Mouse (Mus musculus) mesoderm, embryonic 11.5 days (tissue): ENCODE measurements at regions not wholly inside any gene's neighbourhood (a gene's known extent, or its start where the extent isn't known, plus 50 kb on each side); places are given as distances from the start of the nearest gene placed in this dataset.
A peak's percentile ranks its signal among the peaks of the same experiment; 100 is the strongest.

ENCODE experiments used
- DNase-seq: peaks from one replicate; pipeline ENCODE4 v3.0.0-alpha.2; 2012; ENCODE audit warnings: low read depth, low spot score

DNA sequence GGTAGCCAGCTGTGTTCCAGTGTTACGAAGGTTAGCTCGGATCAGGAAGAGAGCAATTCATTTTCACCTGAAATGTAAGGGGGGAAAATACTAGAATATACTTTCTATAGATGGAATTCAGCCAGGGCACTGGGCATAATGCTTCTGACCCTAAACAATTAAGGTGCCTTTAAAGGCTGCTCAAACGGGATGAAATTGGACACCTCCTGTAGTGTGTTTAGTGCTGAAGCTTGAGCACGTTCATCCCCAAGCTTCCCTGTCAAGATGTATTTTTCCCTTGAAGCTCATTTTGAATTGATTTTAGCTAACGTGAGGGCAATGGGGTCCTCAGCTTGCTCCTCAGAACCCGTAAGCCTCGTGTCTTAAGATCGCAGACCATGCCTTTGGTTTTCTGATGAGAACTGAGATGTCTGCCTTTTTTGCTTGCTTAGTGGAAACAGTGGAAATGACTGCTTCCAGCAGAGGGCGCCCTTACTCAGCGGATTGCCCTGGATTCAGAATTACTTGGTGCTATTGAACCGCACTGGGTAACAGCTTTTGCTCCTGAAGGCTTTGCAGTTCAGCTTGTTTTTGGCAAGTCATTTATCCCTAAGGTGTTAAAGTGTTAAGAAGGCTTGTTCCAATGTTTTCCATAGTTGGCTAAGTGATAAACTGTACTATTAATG is 74.6 kb upstream of the Fermt1 start:
- peak; percentile 79 for DNase-seq

- DNase-seq: no peak
These were observed 75.5 kb upstream of the Fermt1 start for GRCm38 (mm10) chr2:133021244-133021643.

DNA sequence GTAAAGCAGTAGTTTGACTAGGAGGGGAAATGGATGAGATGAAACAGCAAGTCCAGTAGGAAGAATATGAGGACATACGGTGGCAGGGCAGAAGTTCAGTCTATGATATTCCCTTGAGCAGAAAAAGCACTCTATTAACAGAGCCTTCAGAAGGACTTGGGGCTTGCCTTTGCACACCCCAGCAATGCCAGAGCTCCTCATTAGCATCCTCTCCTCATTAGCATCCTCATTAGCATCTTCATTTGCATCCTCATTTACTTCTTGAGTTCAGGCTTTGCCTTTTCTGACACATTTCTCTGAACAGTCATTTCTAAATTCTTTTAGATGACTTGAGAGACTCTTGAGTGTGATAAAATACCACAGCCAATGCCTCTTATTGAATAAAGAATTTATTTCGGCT is 81.3 kb upstream of the Fermt1 start:
- DNase-seq: no peak

DNA sequence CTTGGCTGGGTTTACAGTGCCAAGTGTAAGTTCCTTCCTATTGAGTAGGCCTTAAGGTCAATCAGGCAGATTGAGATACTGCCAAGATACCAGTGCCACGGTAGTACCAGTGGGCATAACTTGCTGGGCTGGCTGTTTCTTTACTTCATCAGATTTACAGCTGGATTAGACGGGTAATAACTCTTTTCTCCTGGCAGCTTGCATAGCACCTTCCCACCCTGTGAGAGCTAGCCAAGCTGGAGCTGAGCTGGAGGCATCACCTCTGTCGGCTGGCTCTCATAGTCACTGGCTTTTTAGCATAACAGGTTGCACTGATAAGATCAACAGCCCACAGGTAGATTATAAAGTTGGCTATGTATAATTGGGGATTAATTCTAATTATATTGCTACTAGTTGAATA is 89.7 kb upstream of the Fermt1 start:
- no peak for DNase-seq

DNA sequence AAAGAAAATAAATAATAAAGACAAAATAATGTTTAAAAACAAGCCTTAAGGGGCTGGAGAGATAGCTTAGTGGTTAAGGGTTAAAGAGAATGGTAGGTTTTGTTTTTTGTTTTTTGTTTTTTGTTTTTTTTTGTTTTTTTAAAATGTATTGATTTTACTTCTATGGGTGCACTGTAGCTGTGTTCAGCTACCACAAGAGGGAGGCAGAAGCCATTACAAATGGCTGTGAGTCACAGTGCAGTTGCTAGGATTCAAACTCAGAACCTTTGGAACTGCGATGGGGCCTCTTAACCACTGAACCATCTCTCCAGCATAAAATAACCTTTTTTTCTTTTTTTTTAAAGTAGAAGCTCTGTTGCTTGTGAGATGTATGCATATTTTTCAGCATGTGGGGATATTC is 95.0 kb upstream of the Fermt1 start:
- no peak for DNase-seq

- no peak for DNase-seq
These were observed 132.1 kb upstream of the Fermt1 start for GRCm38 (mm10) chr2:133077698-133078356.

- peak; percentile 23 for DNase-seq
These were observed 145.3 kb upstream of the Fermt1 start for GRCm38 (mm10) chr2:133090976-133091375.

DNA sequence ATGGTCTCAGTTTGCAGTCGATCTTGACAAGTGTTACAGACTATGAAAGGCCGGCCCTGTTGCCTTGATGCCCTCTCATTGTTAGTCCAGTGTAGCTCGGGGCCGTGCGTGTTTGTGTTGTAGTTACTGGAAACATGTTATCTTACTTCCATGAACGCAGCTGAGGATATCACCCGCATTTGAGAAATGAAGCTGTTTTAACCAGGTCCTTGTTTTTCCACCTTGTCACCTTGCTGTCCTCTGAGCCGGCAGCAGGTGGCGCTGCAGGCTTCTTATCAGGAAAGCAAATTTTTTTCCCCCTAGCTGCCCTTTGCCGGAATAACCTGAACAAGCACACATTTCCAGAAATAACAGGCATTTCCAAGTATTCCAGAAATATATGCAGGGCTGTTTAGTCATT is 167.9 kb upstream of the Fermt1 start:
- DNase-seq: peak; percentile 81

DNA sequence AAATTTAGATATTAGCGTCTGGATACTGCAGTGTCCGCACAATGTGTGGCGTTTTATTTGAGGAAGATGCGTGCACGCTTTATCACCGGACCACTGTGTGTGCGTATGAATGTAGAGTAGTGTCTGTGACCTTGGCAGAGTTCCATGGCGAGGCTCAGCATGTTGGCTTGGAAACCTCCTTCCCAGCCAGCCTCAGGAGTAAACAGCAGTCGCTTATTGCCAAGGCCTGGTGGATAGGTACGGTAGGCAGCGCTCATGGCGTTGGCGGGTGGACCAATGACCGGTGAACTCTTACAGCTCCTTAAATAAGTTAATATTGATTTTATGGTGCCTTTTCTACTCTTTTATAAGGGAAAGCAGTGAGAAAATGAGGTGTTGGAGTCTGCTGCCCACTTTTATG is 172.9 kb upstream of the Fermt1 start:
- DNase-seq: no peak

DNA sequence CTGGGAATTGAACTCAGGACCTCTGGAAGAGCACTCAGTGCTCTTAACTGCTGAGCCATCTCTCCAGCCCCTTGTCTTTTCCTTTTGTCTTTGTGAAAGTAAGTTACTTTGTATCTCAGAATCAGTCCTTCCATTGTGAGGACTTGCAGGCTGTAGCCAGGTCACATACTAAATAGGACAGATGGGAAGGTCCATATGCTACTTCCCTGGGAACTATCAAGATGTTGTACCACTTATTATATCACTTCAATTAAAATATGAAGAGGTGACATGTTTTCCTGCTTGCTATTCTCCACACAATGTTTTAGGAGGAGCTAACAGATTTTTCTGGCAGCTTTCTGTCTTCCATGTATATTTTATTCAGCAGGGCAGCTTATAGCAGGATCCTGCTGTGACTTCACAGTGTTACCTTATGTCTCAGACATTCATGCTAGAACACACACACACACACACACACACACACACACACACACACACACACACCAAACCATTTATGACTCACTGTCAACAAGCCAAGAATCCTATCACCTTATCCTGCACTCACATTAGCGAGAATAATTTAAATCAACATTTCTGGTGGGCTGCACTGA is 179.6 kb upstream of the Fermt1 start:
- DNase-seq: no peak

DNA sequence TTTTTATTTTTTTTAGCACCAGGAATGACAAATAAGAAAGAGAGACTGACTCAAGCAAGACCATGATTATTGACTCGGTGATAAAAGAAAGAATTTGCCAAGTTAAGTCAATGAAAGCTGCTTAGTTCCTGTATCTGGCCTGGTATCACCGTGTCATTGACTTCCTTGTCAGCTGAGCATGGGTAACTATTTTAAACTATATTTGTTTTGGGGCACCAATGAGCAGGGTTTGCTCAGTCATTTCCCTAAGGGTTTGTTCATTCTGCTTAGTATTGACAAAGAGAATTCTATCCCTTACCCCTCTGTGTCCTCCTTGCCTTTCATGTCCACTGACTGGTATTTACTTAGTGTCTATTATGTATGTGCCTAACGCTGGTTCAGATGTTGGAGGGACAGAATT is 189.2 kb upstream of the Fermt1 start:
- DNase-seq: no peak

GRCm38 (mm10) chr2:133138877-133139276 is 193.2 kb upstream of the Fermt1 start:
- DNase-seq: no peak

DNA sequence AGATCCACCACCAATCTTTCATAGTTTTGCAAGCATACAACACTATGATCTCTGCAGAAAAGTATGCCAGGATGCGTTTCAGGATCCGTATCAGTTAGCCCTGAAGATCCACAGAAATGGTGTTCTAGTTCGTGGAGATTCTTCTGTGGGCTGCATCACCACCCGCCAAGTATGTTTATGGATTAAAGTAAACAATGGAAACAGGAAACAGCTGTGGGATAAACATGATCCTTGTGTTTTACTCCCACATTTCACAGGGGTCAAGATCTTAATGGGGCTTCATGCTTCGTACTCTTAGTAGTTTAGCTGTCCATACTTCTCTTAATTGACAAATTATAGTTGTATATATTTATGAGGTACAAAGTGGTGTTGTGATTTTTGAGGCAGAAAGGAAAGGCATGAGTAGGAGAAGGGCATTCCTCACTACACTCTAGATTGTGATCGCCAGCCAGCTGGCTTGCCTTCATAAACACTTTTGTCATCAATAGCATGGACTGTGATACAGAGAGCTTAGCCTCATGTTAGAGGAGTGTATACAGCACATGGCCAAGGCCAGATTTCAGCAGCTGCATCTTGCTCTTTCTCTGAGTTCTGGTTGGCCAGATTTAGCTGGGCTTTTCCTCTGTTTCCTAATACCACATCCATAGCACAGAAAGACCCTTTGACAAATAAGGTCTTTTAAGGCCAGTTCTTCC is 195.8 kb upstream of the Fermt1 start:
- no peak for DNase-seq

DNA sequence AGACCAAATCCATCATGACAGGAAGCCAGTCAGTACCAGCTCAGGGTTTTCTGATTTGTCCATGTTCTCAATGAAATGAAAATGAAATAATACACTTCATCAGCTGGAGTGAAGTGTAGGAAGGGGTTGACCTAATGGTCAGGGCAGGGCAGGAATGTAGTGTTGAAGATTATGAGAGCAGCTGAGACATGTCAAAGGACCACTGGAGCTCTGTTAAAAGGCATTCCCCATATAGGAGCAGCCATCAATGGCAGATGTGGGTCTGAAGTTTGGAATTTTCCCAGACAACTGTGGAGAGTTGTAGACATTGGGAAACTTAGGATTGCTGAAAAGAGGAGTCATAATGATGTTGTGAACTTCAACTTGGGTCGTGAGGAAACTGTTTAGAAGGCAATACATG is 206.8 kb upstream of the Fermt1 start:
- DNase-seq: no peak

- peak; percentile 47 for DNase-seq
These were observed 210.8 kb upstream of the Fermt1 start for GRCm38 (mm10) chr2:133156537-133156936.

DNA sequence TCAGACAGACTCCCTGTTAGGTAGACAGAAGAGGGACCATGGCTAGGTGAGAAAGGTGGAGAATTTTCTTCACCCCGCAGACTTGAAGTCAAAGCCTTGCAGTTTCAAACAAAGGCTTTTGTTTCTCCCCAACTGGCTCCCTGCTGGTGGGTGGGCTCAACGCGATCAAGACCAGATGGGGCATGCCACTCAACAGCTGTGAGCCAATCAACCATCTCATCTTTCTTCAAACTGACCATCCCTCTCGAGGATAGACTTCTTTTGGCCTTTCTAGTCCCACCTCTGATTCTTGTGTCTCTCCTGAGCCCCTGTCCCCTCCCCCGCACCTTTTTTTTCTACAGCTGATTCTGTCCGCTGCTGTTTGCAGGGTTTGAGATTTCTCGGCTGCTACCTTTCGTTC is 212.5 kb upstream of the Fermt1 start:
- no peak for DNase-seq

- DNase-seq: no peak
These were observed 213.7 kb upstream of the Fermt1 start for GRCm38 (mm10) chr2:133159398-133159797.

- no peak for DNase-seq
These were observed 230.7 kb upstream of the Fermt1 start for GRCm38 (mm10) chr2:133176411-133176810.

DNA sequence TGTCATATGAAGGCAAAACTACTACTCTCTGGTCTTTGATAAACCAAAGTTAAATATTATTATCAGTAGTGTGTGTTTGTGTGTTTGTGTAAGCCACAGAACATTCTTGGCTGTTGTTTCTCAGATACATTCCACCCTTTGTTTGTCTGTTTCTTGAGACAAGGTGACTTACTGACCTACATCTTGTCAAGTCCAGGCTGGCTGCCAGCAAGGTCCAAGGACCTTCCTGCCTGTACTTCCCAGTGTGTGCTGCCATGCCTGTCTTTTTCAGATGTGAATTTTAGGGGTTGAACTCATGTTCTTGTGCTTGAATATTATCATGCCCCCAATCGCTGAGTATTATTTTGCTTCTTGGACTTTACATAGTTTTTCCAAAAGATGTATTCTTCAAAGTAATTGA is 235.5 kb upstream of the Fermt1 start:
- no peak for DNase-seq

GRCm38 (mm10) chr2:133182920-133183319 is 237.2 kb upstream of the Fermt1 start:
- DNase-seq: no peak

GRCm38 (mm10) chr2:133204295-133204866 is 258.7 kb upstream of the Fermt1 start:
- DNase-seq: no peak

GRCm38 (mm10) chr2:133208498-133208897 is 262.8 kb upstream of the Fermt1 start:
- DNase-seq: no peak
